Mouse (Mus musculus) olfactory bulb, adult 2 months (tissue): Measurements from ENCODE around the gene Limch1.

Experiments
- CTCF ChIP-seq: fragments of 200-500 bp; IDR thresholded peaks from 2 replicates; pipeline ENCODE4 v1.5.1; 2012; ENCODE audit warnings: low read depth, mild to moderate bottlenecking, low read length, moderate library complexity; ENCODE audit not compliant: insufficient read depth
- POLR2A ChIP-seq: fragments of 200-500 bp; IDR thresholded peaks from 2 replicates; pipeline ENCODE4 v1.6.1; 2012; ENCODE audit warnings: mild to moderate bottlenecking, low read depth, low read length, moderate library complexity; ENCODE audit not compliant: insufficient read depth

- TF ChIP-seq CTCF (no peak), POLR2A (no peak)
Measured at GRCm38 (mm10) chr5:66797326-66797725, 51.7 kb downstream of the Limch1 start.
